Mouse (Mus musculus) hindlimb bud, embryonic 11.5 days (tissue): ENCODE measurements at regions not wholly inside any gene's neighbourhood (a gene's known extent, or its start where the extent isn't known, plus 50 kb on each side); places are given as distances from the start of the nearest gene placed in this dataset.
A peak's percentile ranks its signal among the peaks of the same experiment; 100 is the strongest.

ENCODE experiments used
- DNase-seq: peaks from one replicate; pipeline ENCODE4 v3.0.0-alpha.2; 2012; ENCODE audit warnings: low read depth, low spot score; ENCODE audit errors: extremely low spot score

GRCm38 (mm10) chr13:84345791-84346511 is 123.9 kb downstream of the Tmem161b start:
- no peak for DNase-seq

DNA sequence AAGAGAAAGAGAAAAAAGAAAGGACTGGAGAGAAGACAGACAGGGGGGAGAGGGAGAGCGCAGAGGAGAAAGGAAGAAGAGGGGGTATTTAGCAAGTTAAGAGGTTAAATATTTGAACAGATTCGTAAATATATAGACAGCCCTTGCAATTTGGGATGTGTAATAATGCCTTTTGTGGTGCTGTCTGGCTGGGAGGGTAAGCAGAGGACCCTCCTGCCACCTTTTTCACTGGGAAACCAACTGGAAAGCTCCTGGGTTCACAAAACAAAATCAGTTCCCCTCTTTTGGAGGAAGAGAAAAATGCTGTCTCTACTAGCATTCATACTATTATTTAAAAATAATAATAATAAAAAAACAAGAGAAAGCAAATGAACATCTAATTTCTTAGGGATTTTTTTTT is 124.5 kb downstream of the Tmem161b start:
- no peak for DNase-seq

- DNase-seq, result no peak
Measured at GRCm38 (mm10) chr13:84347181-84347913, 125.3 kb downstream of the Tmem161b start.

DNA sequence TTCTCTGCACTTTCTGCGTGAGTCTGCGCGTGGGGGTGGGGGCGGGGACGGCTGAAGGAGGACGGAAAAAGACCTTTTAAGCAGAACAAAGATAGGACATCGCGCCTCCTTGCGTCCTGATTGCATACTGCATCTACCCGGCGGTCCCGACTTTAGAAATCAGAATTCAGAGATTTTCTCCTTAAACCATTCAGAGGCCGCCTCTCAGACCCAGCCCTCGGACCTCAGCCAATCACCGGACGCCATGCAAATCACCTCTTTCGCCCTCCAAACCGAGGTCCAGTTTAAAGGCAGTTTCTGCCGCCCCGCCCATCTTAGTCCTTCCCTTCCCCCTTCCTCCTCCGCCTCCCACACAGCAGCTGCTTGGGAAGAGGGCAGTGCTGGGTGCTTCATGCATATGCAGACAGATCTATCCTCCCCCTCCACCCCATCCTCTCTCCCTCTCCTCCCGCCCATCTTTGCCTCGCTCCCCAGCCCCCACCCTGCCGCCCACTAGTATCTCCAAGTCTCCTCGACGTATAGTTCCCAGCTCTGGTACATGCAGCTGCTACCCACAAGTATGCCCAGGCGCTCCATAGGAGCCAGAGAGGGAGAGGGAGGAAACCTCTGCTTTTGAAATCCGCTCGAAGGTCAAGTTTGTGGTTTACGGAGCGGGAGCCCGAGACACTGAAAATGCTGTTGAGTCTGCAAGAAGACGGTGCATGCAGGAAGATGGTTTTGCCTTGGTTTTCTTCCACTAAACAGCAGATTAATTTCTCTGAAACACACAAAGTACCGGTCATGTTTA is 126.0 kb downstream of the Tmem161b start:
- DNase-seq, result peak; percentile 88

DNA sequence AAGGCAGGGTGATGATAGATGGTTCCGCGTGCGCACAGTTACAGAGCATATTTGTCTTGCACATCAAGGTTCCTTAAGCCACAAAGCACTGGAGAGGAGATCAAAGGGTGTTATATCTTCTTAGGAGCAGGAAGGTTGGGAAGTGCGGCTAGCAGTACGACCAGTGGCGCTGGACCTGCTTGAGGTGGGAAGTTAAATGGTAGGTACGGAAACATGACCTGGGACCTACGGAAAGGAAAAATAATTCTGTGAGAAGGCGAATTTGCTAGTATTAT is 126.5 kb downstream of the Tmem161b start:
- DNase-seq, result no peak

DNA sequence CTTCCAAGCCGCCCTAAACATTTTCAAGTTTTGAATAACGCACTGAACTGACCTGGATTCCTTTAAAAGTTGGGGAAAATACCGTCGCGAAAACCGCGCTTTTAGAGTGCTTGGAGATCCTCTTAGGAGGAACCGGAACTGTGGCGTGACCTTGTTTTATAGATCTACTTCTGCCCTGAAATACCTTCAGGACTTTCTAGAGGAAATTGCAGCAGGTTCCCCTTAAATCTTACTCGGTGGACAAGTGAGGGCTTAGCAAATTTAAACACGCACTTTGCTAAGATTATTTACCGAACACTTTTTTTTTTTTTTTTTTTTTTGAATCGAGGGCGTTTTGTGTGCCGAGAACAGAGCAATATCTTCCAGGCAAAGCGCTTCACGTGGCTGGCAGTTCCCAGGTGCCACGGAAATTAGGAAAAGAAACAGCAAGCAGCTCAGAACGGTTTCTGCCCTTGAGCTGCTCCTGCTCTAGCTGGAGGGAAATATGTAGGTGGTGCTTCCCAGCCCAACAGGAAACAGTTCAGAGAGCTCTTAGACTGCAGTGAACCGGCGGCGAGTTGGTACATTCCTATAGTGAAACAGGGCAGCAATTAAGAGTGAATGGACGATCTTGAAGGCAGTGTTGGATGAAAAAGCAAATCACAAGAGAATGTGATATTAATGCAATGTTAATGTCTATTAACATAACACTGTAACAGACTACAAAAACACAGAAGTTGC is 127.1 kb downstream of the Tmem161b start:
- no peak for DNase-seq

DNA sequence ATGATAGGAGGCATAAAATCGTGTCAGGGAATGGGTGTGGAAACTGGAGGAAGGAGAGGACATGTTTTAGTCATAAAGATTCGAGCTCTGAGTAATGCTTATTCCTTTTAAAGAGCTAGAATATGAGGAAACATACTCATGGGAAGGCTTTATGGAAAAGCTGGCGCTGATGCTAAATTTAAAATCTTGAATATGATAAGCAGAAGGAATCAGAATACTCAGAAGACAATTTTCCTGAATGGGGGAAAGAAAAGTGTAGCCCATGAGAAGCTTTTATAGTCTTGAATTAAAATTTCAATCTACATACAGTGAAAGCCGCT is 127.6 kb downstream of the Tmem161b start:
- no peak for DNase-seq

DNA sequence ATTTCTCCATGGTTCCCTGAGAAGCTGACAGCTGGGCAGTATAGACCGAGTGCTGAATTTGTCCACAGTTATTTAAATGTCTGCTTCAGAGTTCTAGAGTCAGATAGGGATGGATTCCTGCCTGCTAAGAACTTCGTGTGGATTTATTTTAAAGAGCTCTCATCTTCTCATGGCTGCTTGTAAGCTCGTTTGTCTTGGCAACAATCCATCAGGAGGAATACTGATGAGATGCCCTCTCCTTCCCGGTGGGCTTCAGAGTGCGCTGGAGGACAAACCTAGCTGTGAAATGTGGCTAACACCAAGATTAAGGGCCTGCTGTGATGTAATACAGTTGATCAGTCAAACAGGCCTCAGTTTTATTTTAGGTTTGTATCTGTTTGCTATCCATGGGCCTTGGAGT is 128.7 kb downstream of the Tmem161b start:
- DNase-seq, result no peak

- no peak for DNase-seq
Measured at GRCm38 (mm10) chr13:84356455-84356854, 134.4 kb downstream of the Tmem161b start.

DNA sequence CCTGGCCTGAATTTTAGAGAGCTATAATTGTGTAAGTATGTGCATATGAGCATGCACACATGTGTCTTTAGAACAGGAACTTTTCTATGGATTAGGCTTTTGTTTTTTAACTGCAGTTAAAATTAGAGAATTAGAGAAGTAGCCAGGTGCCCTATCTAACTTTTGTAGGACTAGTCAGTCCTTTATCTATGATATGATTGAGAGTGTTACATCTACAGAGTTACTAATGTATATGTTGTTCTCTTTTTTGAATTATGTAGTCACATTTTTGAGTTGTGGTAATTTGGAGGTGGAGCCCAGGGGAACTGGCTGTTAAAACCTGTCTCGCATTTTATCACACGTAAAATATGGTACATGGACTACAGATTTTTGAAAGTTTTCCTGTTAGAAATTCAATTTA is 138.4 kb downstream of the Tmem161b start:
- DNase-seq, result no peak

DNA sequence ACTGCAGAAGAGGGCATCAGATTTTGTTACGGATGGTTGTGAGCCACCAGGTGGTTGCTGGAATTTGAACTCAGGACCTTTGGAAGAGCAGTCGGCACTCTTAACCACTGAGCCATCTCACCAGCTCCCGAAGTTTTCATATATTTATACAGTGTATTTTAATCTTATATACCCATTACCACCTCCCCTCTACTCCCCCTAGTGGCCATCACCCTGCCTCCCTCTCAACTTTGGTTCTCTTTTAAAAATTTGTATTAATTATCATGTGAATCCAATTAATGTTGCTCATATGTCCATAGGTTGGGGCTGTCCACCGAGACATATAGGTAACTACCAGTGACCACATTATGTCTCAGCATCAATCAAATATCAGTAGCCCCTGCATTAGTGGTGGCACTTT is 142.0 kb downstream of the Tmem161b start:
- no peak for DNase-seq

DNA sequence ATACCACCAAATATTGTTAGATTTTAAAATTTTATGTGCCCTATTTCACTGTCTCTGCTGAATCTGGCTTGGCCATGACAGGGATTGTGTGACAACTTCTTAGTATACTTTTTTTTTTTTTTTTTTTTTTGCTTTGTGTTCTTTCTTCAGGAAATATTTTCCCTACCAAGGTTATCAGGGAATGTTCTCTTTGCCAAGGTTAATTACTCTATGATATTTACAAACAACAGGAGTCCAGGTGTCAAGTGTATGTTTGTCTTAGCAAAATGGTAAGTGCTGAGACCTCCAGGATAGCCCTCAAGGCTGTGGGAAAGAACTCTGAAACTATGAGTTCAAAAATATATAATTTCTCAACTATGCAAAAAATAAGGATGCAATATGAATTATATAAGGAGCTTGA is 143.4 kb downstream of the Tmem161b start:
- DNase-seq, result no peak

GRCm38 (mm10) chr13:84366017-84366416 is 143.9 kb downstream of the Tmem161b start:
- no peak for DNase-seq

- no peak for DNase-seq
Measured at GRCm38 (mm10) chr13:84366839-84367238, 144.7 kb downstream of the Tmem161b start.

GRCm38 (mm10) chr13:84368225-84368624 is 146.1 kb downstream of the Tmem161b start:
- DNase-seq, result no peak

DNA sequence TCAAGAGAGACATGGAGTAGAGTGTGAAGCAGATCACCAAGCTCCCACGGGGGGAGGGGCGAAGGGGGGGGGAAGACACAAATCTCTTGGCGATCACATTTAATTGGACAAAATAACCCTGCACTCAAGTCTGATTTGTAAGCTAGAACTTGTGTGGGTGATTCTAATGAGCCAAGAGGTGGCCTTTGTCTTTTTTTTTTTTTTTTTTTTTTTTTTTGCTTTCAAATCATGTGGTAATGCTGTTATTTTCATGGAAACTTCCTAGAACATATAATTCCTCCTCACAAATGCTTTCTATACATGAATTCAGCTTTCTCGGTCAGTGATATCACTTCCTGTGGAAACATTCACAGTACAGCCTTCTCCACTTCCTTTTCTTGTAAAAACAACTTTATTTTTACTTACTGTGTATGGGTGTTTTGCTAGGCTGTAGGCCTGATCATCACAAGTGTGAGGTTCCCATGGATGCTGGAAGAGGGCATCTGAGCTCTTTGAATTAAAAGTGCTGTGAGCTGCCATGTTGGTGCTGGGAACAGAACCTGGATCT is 152.7 kb downstream of the Tmem161b start:
- DNase-seq, result no peak

GRCm38 (mm10) chr13:84375941-84376340 is 153.8 kb downstream of the Tmem161b start:
- no peak for DNase-seq

DNA sequence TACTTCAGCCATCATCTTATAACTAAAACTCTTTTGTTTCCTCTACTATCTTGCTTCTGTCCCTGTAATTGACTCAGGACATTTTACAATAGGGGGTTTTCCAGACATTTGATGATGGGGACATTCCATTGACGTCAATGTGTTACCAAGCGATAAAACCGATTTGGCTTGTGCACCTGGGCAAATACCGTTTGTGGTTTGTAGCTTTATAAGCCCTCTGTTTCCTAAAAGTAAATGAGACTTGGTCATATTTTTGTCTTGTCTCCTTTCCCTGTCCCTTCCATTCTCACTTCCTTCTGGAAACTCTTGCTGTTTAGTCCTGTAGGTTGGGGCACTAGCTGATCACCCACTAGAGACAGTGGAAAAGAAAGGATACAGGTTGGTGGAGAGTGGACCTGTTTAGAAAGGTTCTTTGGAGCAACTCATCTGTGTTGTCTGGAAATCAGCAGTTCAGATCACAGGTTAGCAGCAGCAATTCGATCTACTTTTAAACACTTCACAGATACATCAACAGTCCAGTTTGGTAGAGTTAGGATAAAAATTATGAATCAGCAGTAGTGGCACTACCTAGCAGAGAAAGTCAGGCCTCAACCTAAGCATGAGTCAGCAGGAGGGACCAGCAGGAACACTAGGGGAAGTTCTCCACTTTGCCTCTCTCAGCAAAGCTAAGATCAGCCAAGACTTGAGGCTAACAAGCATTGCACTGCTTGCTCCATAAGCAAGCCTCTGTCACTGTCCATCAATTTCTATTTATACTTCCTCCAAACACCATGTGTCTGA is 156.6 kb downstream of the Tmem161b start:
- DNase-seq, result no peak

DNA sequence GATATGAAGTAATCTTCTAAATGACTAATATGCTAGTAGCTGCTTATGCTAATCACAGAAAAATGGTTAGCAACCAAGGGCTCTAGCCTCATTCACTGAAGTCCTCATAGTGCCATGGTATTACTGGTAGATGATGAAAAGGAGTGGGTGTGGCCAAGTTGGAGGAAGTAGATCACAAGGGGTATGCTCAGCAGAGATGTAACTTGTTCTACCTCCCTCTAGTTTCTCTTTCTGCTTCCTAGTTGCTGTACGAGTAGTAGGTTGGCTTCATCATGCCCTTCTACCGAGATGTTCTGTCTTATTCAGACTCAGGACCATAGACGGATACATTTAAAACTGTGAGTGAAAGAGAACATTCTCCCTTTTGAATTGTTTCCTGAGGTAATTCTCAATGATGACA is 169.5 kb downstream of the Tmem161b start:
- no peak for DNase-seq

- no peak for DNase-seq
Measured at GRCm38 (mm10) chr13:84398476-84399344, 176.6 kb downstream of the Tmem161b start.
